Comparison of ENCODE assay signal across 14 mouse cellular contexts in the genomic region with DNA sequence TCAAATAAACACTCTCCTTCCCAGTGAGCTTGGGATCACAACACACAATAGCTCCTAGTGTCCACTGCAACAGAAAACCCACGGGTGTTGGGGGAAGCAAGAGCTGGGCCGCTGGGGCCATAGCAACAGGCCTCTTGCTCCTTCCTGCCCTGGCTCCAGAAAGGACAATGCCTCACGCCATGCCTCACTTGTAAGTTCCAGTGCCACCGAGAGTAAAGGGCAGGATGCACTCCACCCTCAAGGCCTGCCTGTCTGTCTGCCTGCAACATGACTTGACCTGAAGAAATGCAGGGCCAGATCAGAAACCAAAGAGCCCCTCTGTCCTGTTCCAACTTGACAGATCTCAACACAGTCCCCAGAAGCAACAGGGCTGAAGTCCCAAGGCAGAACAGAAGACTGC. TPM values are rescaled to one million over a fixed set of nuclear protein-coding genes. Genes with fewer than 3 reads are reported as not detected.
DNase-seq lines count a peak whose midpoint lies in the region; ATAC-seq lines count a peak whose summit lies in the region.
"Had no signal": no experiment of that assay in that cellular context is flagged by ENCODE, and none has a peak within 500 bp of the region (broad histone marks: within the 10 kb centered on the region; RNA-seq: fewer than 3 reads in every experiment).

No protein-coding gene starts in this region.

- no peaks in the 10 kb centered on the region for H3K36me3 ChIP-seq in neural tube, embryonic 13.5 days
- 0 out of 2 replicates have a peak, but pooled peaks cover 5% of the 10 kb centered on the region for H3K36me3 ChIP-seq in limb, embryonic 10.5 days
- no peaks in the 10 kb centered on the region for H3K36me3 ChIP-seq in midbrain, embryonic 16.5 days (ENCODE audit: control insufficient read depth, insufficient read depth, low read length)
- H3K36me3 ChIP-seq: embryonic facial prominence, embryonic 15.5 days had no signal

- H3K4me3 ChIP-seq in neural tube, embryonic 13.5 days: no peak overlapping the region
- no peak overlapping the region for H3K4me3 ChIP-seq in limb, embryonic 10.5 days
- H3K4me3 ChIP-seq in midbrain, embryonic 16.5 days (ENCODE audit: low read depth, low read length): no peak overlapping the region
- H3K4me3 ChIP-seq: embryonic facial prominence, embryonic 15.5 days; intestine, embryonic 15.5 days had no signal

- no peak overlapping the region for H3K9ac ChIP-seq in neural tube, embryonic 13.5 days
- H3K9ac ChIP-seq in midbrain, embryonic 16.5 days (ENCODE audit: low read depth, low read length): no peak overlapping the region
- H3K9ac ChIP-seq: embryonic facial prominence, embryonic 15.5 days; intestine, embryonic 15.5 days had no signal

- H3K27ac ChIP-seq in neural tube, embryonic 13.5 days (replicated peaks): peak overlapping the region; percentile 64
- peak overlapping the region; percentile 53; the same call in 1 of the 2 replicates for H3K27ac ChIP-seq in limb, embryonic 10.5 days
- H3K27ac ChIP-seq in midbrain, embryonic 16.5 days (ENCODE audit: low read length): peak overlapping the region; percentile 10; the same call in 1 of the 2 replicates
- H3K27ac ChIP-seq: embryonic facial prominence, embryonic 15.5 days; intestine, embryonic 15.5 days had no signal

- 41% methylated on average over 4 of the region's 4 CpGs for WGBS in neural tube, embryonic 13.5 days
- WGBS in limb, embryonic 10.5 days: 71% methylated on average over 4 of the region's 4 CpGs
- WGBS in midbrain, embryonic 16.5 days: 29% methylated on average over 4 of the region's 4 CpGs

- H3K9me3 ChIP-seq in neural tube, embryonic 13.5 days: no peaks in the 10 kb centered on the region
- no peaks in the 10 kb centered on the region for H3K9me3 ChIP-seq in limb, embryonic 10.5 days (replicated peaks)
- H3K9me3 ChIP-seq in midbrain, embryonic 16.5 days (replicated peaks; ENCODE audit: control insufficient read depth, low read length, poor library complexity, severe bottlenecking): no peaks in the 10 kb centered on the region
- H3K9me3 ChIP-seq: embryonic facial prominence, embryonic 15.5 days; intestine, embryonic 15.5 days had no signal

- H3K4me1 ChIP-seq in neural tube, embryonic 13.5 days (replicated peaks): peaks cover 44% of the 10 kb centered on the region
- peaks cover 41% of the 10 kb centered on the region for H3K4me1 ChIP-seq in limb, embryonic 10.5 days
- H3K4me1 ChIP-seq in midbrain, embryonic 16.5 days (ENCODE audit: control insufficient read depth, insufficient read depth, low read length): peaks cover 7% of the 10 kb centered on the region; the same call in 1 of the 2 replicates

- no peak for ATAC-seq in neural tube, embryonic 13.5 days (ENCODE audit: low read depth)
- no peak for ATAC-seq in midbrain, embryonic 16.5 days
- ATAC-seq in inflammation-experienced regulatory T-cells, adult 6 months: no peak
- ATAC-seq: intestine, embryonic 15.5 days had no signal

- peaks cover 27% of the 10 kb centered on the region for H3K27me3 ChIP-seq in neural tube, embryonic 13.5 days
- H3K27me3 ChIP-seq in limb, embryonic 10.5 days (ENCODE audit: low read depth, poor library complexity, severe bottlenecking): peaks cover 38% of the 10 kb centered on the region
- H3K27me3 ChIP-seq in midbrain, embryonic 16.5 days (ENCODE audit: control insufficient read depth, insufficient read depth, low read depth, low read length): no peaks in the 10 kb centered on the region
- H3K27me3 ChIP-seq: embryonic facial prominence, embryonic 15.5 days; intestine, embryonic 15.5 days had no signal

- DNase-seq in heart, adult 11 months: peak; percentile 87
- no peak for DNase-seq in heart, adult 8-10 months (ENCODE audit: low spot score)
- DNase-seq in neural tube, embryonic 10.5 days (ENCODE audit: extremely low spot score, low spot score): no peak
- no peak for DNase-seq in limb, embryonic 10.5 days (ENCODE audit: low spot score)
- no peak for DNase-seq in adrenal gland, adult 18-20 months (ENCODE audit: low spot score in 2 of 2)
- DNase-seq: adrenal gland, postnatal 10 days; cerebellum, adult 9-10 months; gastrocnemius, postnatal 10 days; layer of hippocampus, adult 9-11 months had no signal

- no peak overlapping the region for H3K4me2 ChIP-seq in neural tube, embryonic 13.5 days
- no peak overlapping the region for H3K4me2 ChIP-seq in midbrain, embryonic 16.5 days (ENCODE audit: low read length)
- H3K4me2 ChIP-seq: embryonic facial prominence, embryonic 15.5 days; intestine, embryonic 15.5 days had no signal

RNA-seq across cellular contexts. Expression of gene Gpr68, which starts 48.8 kb away (rescaled TPM):
- total RNA-seq in heart, adult 8-10 months (2022): under 1 TPM in 3 of 4 experiments, not detected in 1; 0.09 to 0.49 (median 0.28) TPM
- polyA plus RNA-seq in neural tube, embryonic 13.5 days (2015; fragmentation: Nextera tagmentation; extraction: Ambion mirVana): 2.1 and 2.2 TPM in 2 replicates
- 0.23 and 0.30 TPM in 2 replicates for polyA plus RNA-seq in limb, embryonic 10.5 days (2016; fragmentation: Nextera tagmentation; extraction: Ambion mirVana)
- polyA plus RNA-seq in midbrain, embryonic 16.5 days (2015; fragmentation: Nextera tagmentation; extraction: Ambion mirVana): 6.2 and 6.3 TPM in 2 replicates
- 1 to 10 TPM; 1.1 to 1.9 TPM for total RNA-seq in adrenal gland, adult 18-20 months (2021)
- polyA plus RNA-seq in inflammation-experienced regulatory T-cells, adult 6 months (2017; shearing (Covaris generic)): 10 to 100 TPM; 67.5 to 92.0 (median 70.5) TPM

Comparison
In these comparisons a context has a peak if more than half of its experiments do, and no peak if none do; other contexts are left out.
1. H3K27ac ChIP-seq: peak in every context shown above with its lines; median percentile 64 in neural tube, embryonic 13.5 days; 53 in limb, embryonic 10.5 days; 10 in midbrain, embryonic 16.5 days.